Mouse (Mus musculus): Measurements from ENCODE around the gene Pcnx.

Gene Pcnx

GRCm38 (mm10) chr12:81907741-81908357 is 48.0 kb downstream of the Pcnx start:
- no peak for DNase-seq

- no peak for DNase-seq
Observed at GRCm38 (mm10) chr12:81910439-81910838, 50.6 kb downstream of the Pcnx start.

GRCm38 (mm10) chr12:81915176-81915950 is 55.5 kb downstream of the Pcnx start:
- peak; percentile 70 for DNase-seq

GRCm38 (mm10) chr12:81918346-81918745 is 58.5 kb downstream of the Pcnx start:
- no peak for DNase-seq

- no peak for DNase-seq
Observed at GRCm38 (mm10) chr12:81918886-81919285, 59.1 kb downstream of the Pcnx start.

- no peak for DNase-seq
Observed at GRCm38 (mm10) chr12:81920027-81920426, 60.2 kb downstream of the Pcnx start.

- DNase-seq, result no peak
Observed at GRCm38 (mm10) chr12:81920614-81921013, 60.8 kb downstream of the Pcnx start.

GRCm38 (mm10) chr12:81921785-81922184 is 62.0 kb downstream of the Pcnx start:
- DNase-seq, result no peak

- no peak for DNase-seq
Observed at GRCm38 (mm10) chr12:81922838-81923237, 63.0 kb downstream of the Pcnx start.

- no peak for DNase-seq
Observed at GRCm38 (mm10) chr12:81927163-81927562, 67.3 kb downstream of the Pcnx start.

- no peak for DNase-seq
Observed at GRCm38 (mm10) chr12:81927643-81928381, 68.0 kb downstream of the Pcnx start.

GRCm38 (mm10) chr12:81928382-81928770 is 68.6 kb downstream of the Pcnx start:
- DNase-seq, result no peak

- no peak for DNase-seq
Observed at GRCm38 (mm10) chr12:81932015-81932414, 72.2 kb downstream of the Pcnx start.

GRCm38 (mm10) chr12:81933430-81933829 is 73.6 kb downstream of the Pcnx start:
- DNase-seq, result no peak

GRCm38 (mm10) chr12:81934510-81934909 is 74.7 kb downstream of the Pcnx start:
- no peak for DNase-seq

GRCm38 (mm10) chr12:81936066-81936465 is 76.2 kb downstream of the Pcnx start:
- no peak for DNase-seq

- no peak for DNase-seq
Observed at GRCm38 (mm10) chr12:81941191-81941590, 81.4 kb downstream of the Pcnx start.

GRCm38 (mm10) chr12:81943331-81944062 is 83.7 kb downstream of the Pcnx start:
- DNase-seq, result no peak

- no peak for DNase-seq
Observed at GRCm38 (mm10) chr12:81949026-81949425, 89.2 kb downstream of the Pcnx start.

GRCm38 (mm10) chr12:81950016-81950415 is 90.2 kb downstream of the Pcnx start:
- DNase-seq, result no peak

- DNase-seq, result no peak
Observed at GRCm38 (mm10) chr12:81958351-81958750, 98.5 kb downstream of the Pcnx start.

- DNase-seq, result no peak
Observed at GRCm38 (mm10) chr12:81965416-81965815, 105.6 kb downstream of the Pcnx start.

Data from right cerebral cortex, postnatal 25 days (tissue).